Mouse (Mus musculus): ENCODE results near the gene Ficd. TPM values are rescaled to one million over a fixed set of nuclear protein-coding genes. Genes with fewer than 3 reads are reported as not detected.
A peak's percentile ranks its signal among the peaks of the same experiment; 100 is the strongest.

Ficd gene
- total and polyA plus RNA-seq, 2 experiments from 2014 or later = 8.7 to 11.7 TPM

GRCm38 (mm10) chr5:113694415-113694814 lies 41.2 kb upstream of the Ficd start:
- Histone ChIP-seq H3K27me3 (ENCODE audit: insufficient read depth, low read length) (no peaks in the 10 kb centered on the region), H3K36me3 (ENCODE audit: insufficient read depth, low read length) (no peaks in the 10 kb centered on the region), H3K9ac (replicated peaks; ENCODE audit: low read length) (no peak overlapping the region), H3K4me1 (ENCODE audit: insufficient read depth, low read length) (peaks cover 17% of the 10 kb centered on the region; the same call in 1 of the 2 replicates), H3K4me2 (ENCODE audit: low read depth, low read length) (no peak overlapping the region), H3K4me3 (ENCODE audit: low read length) (no peak overlapping the region), H3K9me3 (ENCODE audit: low read length) (no peaks in the 10 kb centered on the region), H3K27ac (peak overlapping the region; percentile 23; the same call in 1 of the 2 replicates)
- no peak for TF ChIP-seq CTCF (IDR thresholded peaks at IDR 0.05; ENCODE audit: low read depth)
- peak; percentile 51 for DNase-seq (ENCODE audit: low spot score)
- no peak for ATAC-seq
- 38% methylated on average over 5 of the region's 5 CpGs for WGBS

- WGBS = 79% methylated on average over 19 of the region's 19 CpGs
- DNase-seq (ENCODE audit: low spot score) (no peak), ATAC-seq (no peak)
- H3K27ac ChIP-seq = no peak overlapping the region
- H3K27me3 ChIP-seq (ENCODE audit: insufficient read depth, low read length) = no peaks in the 10 kb centered on the region
- no peaks in the 10 kb centered on the region for H3K9me3 ChIP-seq (ENCODE audit: low read length)
- H3K4me2 ChIP-seq (ENCODE audit: low read depth, low read length) = no peak overlapping the region
- no peak overlapping the region for H3K4me3 ChIP-seq (ENCODE audit: low read length)
- H3K4me1 ChIP-seq (ENCODE audit: insufficient read depth, low read length) = no peaks in the 10 kb centered on the region; the same call in 1 of the 2 replicates
- H3K9ac ChIP-seq (replicated peaks; ENCODE audit: low read length) = no peak overlapping the region
- H3K36me3 ChIP-seq (ENCODE audit: insufficient read depth, low read length) = no peaks in the 10 kb centered on the region
- no peak for TF ChIP-seq CTCF (IDR thresholded peaks at IDR 0.05; ENCODE audit: low read depth)
These were observed 35.1 kb upstream of the Ficd start for GRCm38 (mm10) chr5:113700388-113701023.

GRCm38 (mm10) chr5:113703803-113704585 lies 31.6 kb upstream of the Ficd start:
- H3K4me2 ChIP-seq (ENCODE audit: low read depth, low read length) = no peak overlapping the region
- no peaks in the 10 kb centered on the region for H3K36me3 ChIP-seq (ENCODE audit: insufficient read depth, low read length)
- DNase-seq (ENCODE audit: low spot score) (peak; percentile 26), ATAC-seq (0 out of 2 replicates have a peak, but pooled peaks have one; percentile 43)
- H3K9ac ChIP-seq (replicated peaks; ENCODE audit: low read length) = no peak overlapping the region
- no peaks in the 10 kb centered on the region for H3K27me3 ChIP-seq (ENCODE audit: insufficient read depth, low read length)
- H3K27ac ChIP-seq = peak overlapping the region; percentile 38; the same call in 1 of the 2 replicates
- H3K4me3 ChIP-seq (ENCODE audit: low read length) = no peak overlapping the region
- no peaks in the 10 kb centered on the region; the same call in 1 of the 2 replicates for H3K4me1 ChIP-seq (ENCODE audit: insufficient read depth, low read length)
- TF ChIP-seq CTCF (IDR thresholded peaks at IDR 0.05; ENCODE audit: low read depth) = no peak
- 33% methylated on average over 21 of the region's 21 CpGs for WGBS
- H3K9me3 ChIP-seq (ENCODE audit: low read length) = no peaks in the 10 kb centered on the region

- DNase-seq (ENCODE audit: low spot score) (no peak), ATAC-seq (no peak)
- H3K9me3 ChIP-seq (ENCODE audit: low read length) = no peaks in the 10 kb centered on the region
- H3K9ac ChIP-seq (replicated peaks; ENCODE audit: low read length) = no peak overlapping the region
- H3K27me3 ChIP-seq (ENCODE audit: insufficient read depth, low read length) = no peaks in the 10 kb centered on the region
- 0 out of 2 replicates have a peak, but pooled peaks cover 8% of the 10 kb centered on the region for H3K4me1 ChIP-seq (ENCODE audit: insufficient read depth, low read length)
- no peak overlapping the region for H3K4me3 ChIP-seq (ENCODE audit: low read length)
- no peak for TF ChIP-seq CTCF (IDR thresholded peaks at IDR 0.05; ENCODE audit: low read depth)
- 83% methylated on average over 2 of the region's 2 CpGs for WGBS
- H3K36me3 ChIP-seq (ENCODE audit: insufficient read depth, low read length) = no peaks in the 10 kb centered on the region
- no peak overlapping the region for H3K27ac ChIP-seq
- no peak overlapping the region for H3K4me2 ChIP-seq (ENCODE audit: low read depth, low read length)
These were observed 22.7 kb upstream of the Ficd start for GRCm38 (mm10) chr5:113712861-113713260.

GRCm38 (mm10) chr5:113716581-113717388 lies 18.8 kb upstream of the Ficd start:
- Histone ChIP-seq H3K27me3 (ENCODE audit: insufficient read depth, low read length) (no peaks in the 10 kb centered on the region), H3K9ac (replicated peaks; ENCODE audit: low read length) (no peak overlapping the region), H3K9me3 (ENCODE audit: low read length) (no peaks in the 10 kb centered on the region), H3K27ac (peak overlapping the region; percentile 57), H3K4me3 (ENCODE audit: low read length) (no peak overlapping the region), H3K4me2 (ENCODE audit: low read depth, low read length) (peak overlapping the region; percentile 17; the same call in 1 of the 2 replicates), H3K36me3 (ENCODE audit: insufficient read depth, low read length) (no peaks in the 10 kb centered on the region), H3K4me1 (ENCODE audit: insufficient read depth, low read length) (0 out of 2 replicates have a peak, but pooled peaks cover 11% of the 10 kb centered on the region)
- TF ChIP-seq CTCF (IDR thresholded peaks at IDR 0.05; ENCODE audit: low read depth) = no peak
- ATAC-seq (peak; percentile 90), DNase-seq (ENCODE audit: low spot score) (peak; percentile 85)
- WGBS = 5% methylated on average over 12 of the region's 12 CpGs

- peaks cover 15% of the 10 kb centered on the region; the same call in 1 of the 2 replicates for H3K4me1 ChIP-seq (ENCODE audit: insufficient read depth, low read length)
- ATAC-seq (peak; percentile 44), DNase-seq (ENCODE audit: low spot score) (peak; percentile 79)
- H3K36me3 ChIP-seq (ENCODE audit: insufficient read depth, low read length) = no peaks in the 10 kb centered on the region
- no peaks in the 10 kb centered on the region for H3K27me3 ChIP-seq (ENCODE audit: insufficient read depth, low read length)
- WGBS = 49% methylated on average over 8 of the region's 8 CpGs
- peak overlapping the region; percentile 69; the same call in 1 of the 2 replicates for H3K27ac ChIP-seq
- H3K9me3 ChIP-seq (ENCODE audit: low read length) = no peaks in the 10 kb centered on the region
- no peak for TF ChIP-seq CTCF (IDR thresholded peaks at IDR 0.05; ENCODE audit: low read depth)
- H3K4me2 ChIP-seq (ENCODE audit: low read depth, low read length) = no peak overlapping the region
- no peak overlapping the region for H3K4me3 ChIP-seq (ENCODE audit: low read length)
- no peak overlapping the region for H3K9ac ChIP-seq (replicated peaks; ENCODE audit: low read length)
These were observed 16.4 kb upstream of the Ficd start for GRCm38 (mm10) chr5:113719221-113719661.
